Mouse (Mus musculus): ENCODE data around the gene Pros1. TPM values are rescaled to one million over a fixed set of nuclear protein-coding genes. Genes with fewer than 3 reads are reported as not detected.

Gene Pros1
- polyA plus RNA-seq, 1 experiment from 2014 or later: 16.9 TPM

DNA sequence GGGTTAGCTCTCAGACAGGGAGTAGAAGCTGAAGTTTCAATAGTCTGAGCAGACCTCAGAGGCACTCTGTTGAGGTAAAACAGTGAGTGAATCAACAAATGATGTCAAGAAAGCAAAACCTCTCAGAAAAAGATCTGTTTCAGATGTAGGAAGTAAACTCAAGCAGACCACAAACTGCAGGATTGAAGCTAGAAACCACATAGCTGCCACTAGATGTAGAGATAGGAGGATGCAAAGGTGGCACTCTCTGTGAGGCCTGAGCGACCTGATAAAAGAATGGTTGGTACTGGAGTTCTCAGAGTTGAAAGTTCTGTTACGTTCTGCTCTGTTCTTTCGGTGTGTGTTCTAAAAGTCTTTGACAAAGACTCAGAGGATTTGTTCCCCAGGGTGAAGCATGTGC, 41.7 kb downstream of the Pros1 start:
- no peak overlapping the region for H3K27ac ChIP-seq
- no peak overlapping the region for H3K4me3 ChIP-seq
- 91% methylated on average over 3 of the region's 3 CpGs for whole genome bisulfite sequencing
- no peaks in the 10 kb centered on the region for H3K9me3 ChIP-seq
- H3K36me3 ChIP-seq (replicated peaks): no peaks in the 10 kb centered on the region
- DNase-seq (ENCODE audit: extremely low spot score, low spot score): no peak
- H3K4me1 ChIP-seq: no peaks in the 10 kb centered on the region
- H3K27me3 ChIP-seq (ENCODE audit: poor library complexity, severe bottlenecking): no peaks in the 10 kb centered on the region

DNA sequence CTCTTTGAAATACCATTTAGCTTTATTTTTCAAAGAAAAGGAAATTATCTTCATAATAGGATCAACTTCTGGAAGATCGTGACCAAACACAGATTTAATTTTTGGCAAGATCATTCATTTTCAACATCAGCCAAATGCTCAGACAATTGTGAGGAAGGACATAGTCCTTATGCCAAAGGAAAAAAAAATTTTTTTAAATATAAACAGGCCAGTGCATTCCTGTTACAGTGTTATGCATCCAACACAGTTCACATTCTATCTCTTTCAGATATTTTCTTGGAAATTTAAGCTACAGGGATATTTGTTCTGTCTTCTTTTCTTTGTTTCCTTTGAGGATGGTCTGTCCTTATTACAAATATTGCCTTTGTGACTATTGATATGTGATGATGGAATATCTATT, 57.3 kb downstream of the Pros1 start:
- Histone ChIP-seq H3K27ac (no peak overlapping the region), H3K36me3 (replicated peaks) (no peaks in the 10 kb centered on the region), H3K9me3 (no peaks in the 10 kb centered on the region), H3K4me1 (no peaks in the 10 kb centered on the region), H3K27me3 (ENCODE audit: poor library complexity, severe bottlenecking) (no peaks in the 10 kb centered on the region), H3K4me3 (no peak overlapping the region)
- DNase-seq (ENCODE audit: extremely low spot score, low spot score): no peak
- WGBS: 92% methylated on average over 1 of the region's 1 CpGs

DNA sequence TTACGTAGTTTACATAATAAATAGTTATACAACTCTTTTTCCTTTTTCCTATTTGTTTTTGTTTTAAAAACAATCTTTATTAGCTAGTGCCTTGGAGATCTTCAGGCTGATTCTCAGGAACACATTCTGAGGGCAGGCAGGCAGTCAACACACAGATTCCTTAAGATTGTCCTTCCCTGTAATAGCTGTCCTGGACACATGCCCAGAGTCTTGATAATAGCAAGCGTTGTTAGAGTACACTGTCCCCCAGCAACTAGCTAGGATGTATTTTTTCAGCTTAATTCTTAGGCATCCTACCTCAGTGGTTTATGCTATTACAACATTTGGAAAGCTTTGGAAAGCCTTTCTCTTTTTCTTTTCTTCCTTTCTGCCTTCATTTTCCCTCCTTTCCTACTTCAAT, 58.1 kb downstream of the Pros1 start:
- Histone ChIP-seq H3K4me1 (no peaks in the 10 kb centered on the region), H3K27ac (no peak overlapping the region), H3K36me3 (replicated peaks) (no peaks in the 10 kb centered on the region), H3K27me3 (ENCODE audit: poor library complexity, severe bottlenecking) (no peaks in the 10 kb centered on the region), H3K9me3 (no peaks in the 10 kb centered on the region), H3K4me3 (no peak overlapping the region)
- WGBS: 92% methylated on average over 2 of the region's 2 CpGs
- no peak for DNase-seq (ENCODE audit: extremely low spot score, low spot score)

DNA sequence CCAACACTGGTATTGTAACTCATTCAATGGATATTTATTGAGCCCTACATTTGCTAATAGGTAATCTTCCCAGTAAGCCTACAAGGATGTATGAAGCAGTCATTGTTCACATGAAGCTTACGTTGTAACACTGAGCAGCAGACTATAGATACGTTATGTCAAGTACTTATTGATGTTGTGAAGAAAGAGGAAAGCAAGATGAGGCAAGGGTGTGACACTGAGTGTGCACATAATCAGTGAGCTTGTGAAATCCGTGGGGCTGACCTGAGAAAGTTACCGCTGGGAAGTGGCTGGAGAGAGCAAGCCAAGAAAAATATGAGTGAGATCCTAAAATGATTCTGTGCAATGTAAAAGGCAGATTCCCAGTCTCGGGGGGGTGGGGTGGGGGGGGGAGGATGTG, 61.4 kb downstream of the Pros1 start:
- WGBS: 91% methylated on average over 5 of the region's 5 CpGs
- no peak for DNase-seq (ENCODE audit: extremely low spot score, low spot score)
- no peak overlapping the region for H3K4me3 ChIP-seq
- H3K27ac ChIP-seq: no peak overlapping the region
- H3K9me3 ChIP-seq: no peaks in the 10 kb centered on the region
- no peaks in the 10 kb centered on the region for H3K27me3 ChIP-seq (ENCODE audit: poor library complexity, severe bottlenecking)
- no peaks in the 10 kb centered on the region for H3K4me1 ChIP-seq
- H3K36me3 ChIP-seq (replicated peaks): no peaks in the 10 kb centered on the region

DNA sequence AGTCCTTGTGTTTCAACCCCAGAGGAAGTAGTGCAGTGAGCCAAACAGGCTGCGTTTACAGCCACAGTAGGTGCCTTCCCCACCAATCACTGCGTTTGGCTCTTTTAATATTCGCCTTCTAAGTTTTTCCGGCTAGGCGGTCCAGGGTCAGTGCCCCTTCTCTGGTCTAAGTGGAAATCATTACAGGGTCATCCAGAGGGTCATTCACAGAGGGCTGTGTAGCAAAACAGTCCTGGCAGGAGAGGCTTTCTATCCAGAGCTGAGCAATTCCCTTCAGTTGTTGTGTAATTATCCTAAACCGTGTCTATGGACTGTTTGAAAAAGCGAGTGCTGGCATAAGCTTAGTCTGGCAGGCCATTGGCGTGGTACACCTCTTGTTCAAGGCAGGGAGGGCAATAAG, 68.1 kb downstream of the Pros1 start:
- 18% methylated on average over 8 of the region's 8 CpGs for WGBS
- no peak overlapping the region for H3K27ac ChIP-seq
- DNase-seq (ENCODE audit: extremely low spot score, low spot score): no peak

DNA sequence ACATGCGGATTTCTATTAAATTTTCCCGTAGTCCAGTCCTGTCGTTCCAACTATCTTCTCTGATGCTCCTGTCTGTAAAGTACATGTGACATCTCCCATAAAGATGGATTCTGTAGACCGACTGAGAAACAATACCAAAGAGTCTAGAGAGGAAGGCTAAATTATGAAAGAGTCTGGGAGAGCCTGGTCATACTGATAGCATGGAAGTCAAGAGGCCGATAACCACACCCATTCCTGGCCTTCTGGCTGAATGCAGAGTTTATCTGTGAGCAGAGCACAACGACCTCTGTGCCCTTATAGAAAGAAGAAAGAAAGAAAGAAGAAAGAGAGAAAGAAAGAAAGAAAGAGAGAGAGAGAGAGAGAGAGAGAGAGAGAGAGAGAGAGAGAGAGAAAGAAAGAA, 77.2 kb downstream of the Pros1 start:
- 90% methylated on average over 6 of the region's 6 CpGs for WGBS
- Histone ChIP-seq H3K4me3 (no peak overlapping the region), H3K36me3 (replicated peaks) (no peaks in the 10 kb centered on the region), H3K27me3 (ENCODE audit: poor library complexity, severe bottlenecking) (no peaks in the 10 kb centered on the region), H3K9me3 (no peaks in the 10 kb centered on the region), H3K4me1 (no peaks in the 10 kb centered on the region), H3K27ac (no peak overlapping the region)
- DNase-seq (ENCODE audit: extremely low spot score, low spot score): no peak

More for the DNA sequence above, 68.1 kb downstream of the Pros1 start:
- Histone ChIP-seq H3K36me3 (replicated peaks) (no peaks in the 10 kb centered on the region), H3K27me3 (ENCODE audit: poor library complexity, severe bottlenecking) (no peaks in the 10 kb centered on the region), H3K4me1 (peaks cover 15% of the 10 kb centered on the region), H3K9me3 (no peaks in the 10 kb centered on the region), H3K4me3 (no peak overlapping the region)

DNA sequence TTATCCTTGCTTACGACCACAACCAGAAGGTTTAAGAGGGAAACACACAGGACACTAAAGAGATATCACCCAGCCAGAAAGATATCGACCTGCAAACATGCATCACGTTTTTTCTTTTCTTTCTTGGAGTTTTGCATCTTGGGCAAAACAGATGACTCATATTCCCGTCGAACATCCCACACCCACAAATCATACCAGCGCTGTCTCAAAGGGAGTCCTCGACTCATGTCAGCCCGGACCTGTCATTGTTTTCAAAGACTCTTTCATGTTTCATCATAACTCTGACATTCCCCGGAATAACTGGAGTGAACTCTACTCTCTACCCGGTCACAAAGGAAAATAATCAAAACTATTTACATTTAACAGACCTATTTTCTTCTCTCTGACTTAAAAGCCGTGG, 82.2 kb downstream of the Pros1 start:
- peaks cover 2% of the 10 kb centered on the region; the same call in 1 of the 2 replicates for H3K4me1 ChIP-seq
- 89% methylated on average over 11 of the region's 11 CpGs for WGBS
- no peaks in the 10 kb centered on the region for H3K27me3 ChIP-seq (ENCODE audit: poor library complexity, severe bottlenecking)
- no peaks in the 10 kb centered on the region for H3K9me3 ChIP-seq
- no peak overlapping the region for H3K4me3 ChIP-seq
- no peak overlapping the region for H3K27ac ChIP-seq
- no peak for DNase-seq (ENCODE audit: extremely low spot score, low spot score)
- H3K36me3 ChIP-seq (replicated peaks): no peaks in the 10 kb centered on the region

DNA sequence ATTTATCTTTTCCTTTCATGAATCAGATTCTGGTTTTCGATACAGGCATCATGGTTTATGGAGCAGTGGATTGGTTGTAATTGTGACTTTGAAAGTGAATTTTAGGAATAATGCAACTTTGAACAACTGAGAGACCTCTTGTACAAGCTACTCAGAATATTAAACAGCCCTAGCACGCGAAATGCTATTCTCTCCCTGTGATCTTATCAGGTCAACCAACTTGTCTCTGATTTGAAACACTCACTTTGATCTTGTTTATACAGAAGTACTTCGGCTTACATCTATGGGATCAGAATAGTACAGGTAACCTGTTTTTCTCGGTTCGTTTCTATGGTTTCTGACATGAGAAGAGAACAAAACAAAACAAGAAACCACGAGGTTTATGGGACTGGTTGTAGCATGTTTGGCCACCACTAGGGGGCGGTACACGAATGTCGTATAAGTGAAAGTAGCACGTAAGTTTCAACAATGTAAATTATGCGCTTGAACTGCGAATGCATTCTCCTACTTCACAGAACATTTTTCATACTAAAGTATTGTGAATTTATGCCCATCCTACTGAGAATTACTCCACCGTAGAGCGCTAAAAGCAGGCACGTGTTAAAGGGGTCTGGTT, 86.4 kb downstream of the Pros1 start:
- DNase-seq (ENCODE audit: extremely low spot score, low spot score): peak; percentile 75
- no peaks in the 10 kb centered on the region for H3K36me3 ChIP-seq (replicated peaks)
- no peaks in the 10 kb centered on the region for H3K27me3 ChIP-seq (ENCODE audit: poor library complexity, severe bottlenecking)
- peaks cover 2% of the 10 kb centered on the region; the same call in 1 of the 2 replicates for H3K4me1 ChIP-seq
- no peak overlapping the region for H3K4me3 ChIP-seq
- no peaks in the 10 kb centered on the region for H3K9me3 ChIP-seq
- WGBS: 27% methylated on average over 16 of the region's 16 CpGs
- peak overlapping the region; percentile 76 for H3K27ac ChIP-seq

DNA sequence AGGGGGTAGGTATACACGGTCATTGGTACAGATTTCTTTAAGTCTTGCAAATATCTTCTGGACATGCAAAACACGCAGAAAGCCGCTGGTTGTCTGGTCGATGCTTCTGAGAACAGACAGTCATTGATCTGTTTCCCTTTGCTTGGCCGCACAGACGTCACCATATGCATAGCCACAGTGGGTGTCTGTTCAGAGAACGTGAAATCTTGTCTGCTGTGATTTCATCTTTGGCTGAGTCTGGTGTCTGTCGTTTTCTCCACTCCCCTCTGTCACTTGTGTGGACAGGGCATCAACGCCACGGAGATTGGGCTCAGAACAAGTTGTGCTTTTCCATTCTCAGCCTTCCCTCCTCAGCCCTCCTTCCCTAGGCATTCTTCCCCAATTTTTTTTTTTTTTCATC, 87.7 kb downstream of the Pros1 start:
- Histone ChIP-seq H3K4me1 (peaks cover 2% of the 10 kb centered on the region; the same call in 1 of the 2 replicates), H3K9me3 (no peaks in the 10 kb centered on the region), H3K27me3 (ENCODE audit: poor library complexity, severe bottlenecking) (no peaks in the 10 kb centered on the region), H3K27ac (0 out of 2 replicates have a peak overlapping the region, but pooled peaks have one; percentile 20), H3K4me3 (no peak overlapping the region), H3K36me3 (replicated peaks) (no peaks in the 10 kb centered on the region)
- DNase-seq (ENCODE audit: extremely low spot score, low spot score): no peak
- 79% methylated on average over 10 of the region's 10 CpGs for WGBS

DNA sequence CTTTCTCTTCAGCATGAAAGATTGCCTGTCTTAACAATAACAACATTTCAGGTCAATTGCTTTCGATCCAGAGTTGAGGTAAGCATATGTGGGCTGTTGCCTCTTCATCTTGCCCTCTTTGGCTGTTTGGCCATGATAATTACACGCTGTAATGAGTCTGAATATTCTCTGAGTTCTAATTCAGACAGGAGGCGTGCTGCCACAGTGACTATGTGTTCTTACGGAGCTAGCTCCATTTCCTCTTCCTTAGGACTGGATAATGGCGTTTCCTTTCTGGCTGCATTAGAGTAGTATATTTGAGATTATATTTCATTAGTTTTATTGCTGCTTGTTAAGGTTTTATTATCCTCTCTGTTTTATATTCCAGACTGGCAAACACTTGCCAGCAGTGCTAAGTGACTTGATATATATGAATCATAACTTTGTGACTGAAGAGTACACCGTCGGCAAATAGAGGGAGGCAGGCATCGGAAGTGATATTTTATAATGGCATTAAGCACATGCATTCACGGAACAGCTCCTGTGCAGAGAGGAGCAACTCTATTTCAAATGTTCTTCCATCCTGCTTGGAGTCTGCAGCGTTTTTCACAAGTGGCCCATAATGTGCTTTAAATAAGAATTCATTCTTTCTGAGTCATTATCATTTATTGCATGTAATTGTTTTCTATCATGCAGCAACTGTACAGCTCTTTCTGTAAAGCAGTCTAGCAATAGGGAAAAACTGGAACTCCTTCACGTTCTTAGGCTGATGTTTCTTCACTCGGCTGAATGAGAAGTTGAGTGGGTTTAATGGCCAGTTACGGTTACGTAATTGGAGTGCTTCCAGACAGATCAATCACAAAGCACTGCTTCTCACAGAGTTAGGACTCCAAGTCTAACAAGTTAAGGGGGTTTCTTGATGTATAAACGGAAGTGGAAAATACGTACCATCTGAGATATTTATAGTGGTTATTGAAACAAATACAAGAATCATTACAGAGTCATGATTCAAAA, 88.6 kb downstream of the Pros1 start:
- peaks cover 4% of the 10 kb centered on the region; the same call in 1 of the 2 replicates for H3K9me3 ChIP-seq
- DNase-seq (ENCODE audit: extremely low spot score, low spot score): no peak
- H3K36me3 ChIP-seq (replicated peaks): no peaks in the 10 kb centered on the region
- H3K27me3 ChIP-seq (ENCODE audit: poor library complexity, severe bottlenecking): no peaks in the 10 kb centered on the region
- H3K27ac ChIP-seq: no peak overlapping the region
- H3K4me3 ChIP-seq: no peak overlapping the region
- H3K4me1 ChIP-seq: peaks cover 2% of the 10 kb centered on the region; the same call in 1 of the 2 replicates
- 92% methylated on average over 16 of the region's 16 CpGs for WGBS

DNA sequence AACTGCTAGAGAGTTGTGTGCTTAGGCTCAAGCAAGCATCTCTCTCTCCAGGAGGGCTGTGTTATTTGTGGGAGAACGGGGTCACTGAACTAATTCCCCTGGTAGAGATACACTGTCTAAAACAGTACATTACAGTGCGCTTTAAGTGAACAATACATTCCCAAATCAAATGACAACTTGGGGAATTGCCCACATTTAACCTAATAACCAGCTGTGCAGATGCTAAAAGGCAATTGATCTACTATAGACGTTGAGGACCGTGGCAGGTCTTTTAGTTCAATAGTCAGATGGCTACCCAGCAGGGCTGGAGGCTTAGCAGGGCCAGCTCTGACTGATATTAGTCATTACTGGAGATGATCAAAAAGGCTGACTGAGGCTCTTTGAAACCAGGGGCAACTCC, 104.4 kb downstream of the Pros1 start:
- H3K36me3 ChIP-seq (replicated peaks): no peaks in the 10 kb centered on the region

DNA sequence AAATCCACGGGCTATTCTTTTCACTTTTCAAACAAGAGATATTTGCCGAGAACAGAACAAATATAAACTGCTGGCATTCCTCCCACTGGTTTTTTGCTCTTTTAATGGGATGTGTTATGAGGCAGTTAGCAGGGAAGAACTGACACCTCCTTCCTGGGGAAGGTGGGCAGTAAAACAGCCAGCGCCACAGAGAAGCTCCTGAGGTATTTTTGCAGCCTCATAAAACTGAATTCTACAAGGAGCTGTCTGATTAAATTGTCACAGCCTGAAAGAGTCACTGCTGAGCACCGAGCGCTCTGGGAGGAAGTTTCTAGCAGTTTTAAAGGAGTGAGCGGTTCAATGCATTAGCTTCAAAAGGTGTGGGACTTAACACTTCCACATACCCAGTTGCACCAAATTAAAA, 110.3 kb downstream of the Pros1 start:
- H3K27ac ChIP-seq: no peak overlapping the region
- H3K4me3 ChIP-seq: no peak overlapping the region
- H3K4me1 ChIP-seq: no peaks in the 10 kb centered on the region
- WGBS: 91% methylated on average over 6 of the region's 6 CpGs
- no peaks in the 10 kb centered on the region for H3K36me3 ChIP-seq (replicated peaks)
- DNase-seq (ENCODE audit: extremely low spot score, low spot score): no peak
- H3K9me3 ChIP-seq: no peaks in the 10 kb centered on the region
- no peaks in the 10 kb centered on the region for H3K27me3 ChIP-seq (ENCODE audit: poor library complexity, severe bottlenecking)

More for the DNA sequence above, 104.4 kb downstream of the Pros1 start:
- Histone ChIP-seq H3K4me1 (peaks cover 5% of the 10 kb centered on the region; the same call in 1 of the 2 replicates), H3K9me3 (no peaks in the 10 kb centered on the region), H3K27ac (no peak overlapping the region), H3K27me3 (ENCODE audit: poor library complexity, severe bottlenecking) (no peaks in the 10 kb centered on the region), H3K4me3 (no peak overlapping the region)
- WGBS: 56% methylated on average over 4 of the region's 4 CpGs
- DNase-seq (ENCODE audit: extremely low spot score, low spot score): no peak

Data from forebrain, embryonic 10.5 days (tissue).